Mouse (Mus musculus) liver, embryonic 18 days (tissue): ENCODE data around the gene Arl11. TPM values are rescaled to one million over a fixed set of nuclear protein-coding genes. Genes with fewer than 3 reads are reported as not detected.

Experiments used
- polyA plus RNA-seq: library from polyadenylated mRNA; depleted of rRNA; stranded (reverse); fragments of >200 nt; gene quantifications from 2 replicates; pipeline ENCODE4 v1.2.3, GENCODE M21; 2012; rRNA removed

Arl11 gene
- 3.3 and 3.5 TPM in 2 replicates for polyA plus RNA-seq

GRCm38 (mm10) chr14:61309593-61309992 lies at the start of gene Arl11:
Gene Arl11 (plus strand): TSS chr14:61309753.

GRCm38 (mm10) chr14:61360131-61360980 lies 50.8 kb downstream of the Arl11 start, which contains the start of gene Ebpl:
Gene Ebpl (minus strand): TSS chr14:61360439.

Other genes with a start within 250 kb of the Arl11 start
- 0.88 and 0.95 TPM in 2 replicates for gene Sacs, start 171.3 kb upstream of the Arl11 start, polyA plus RNA-seq
- gene Sgcg, start 51.3 kb upstream of the Arl11 start, polyA plus RNA-seq: 0.02 and 0.06 TPM in 2 replicates
- 2.1 and 3.3 TPM in 2 replicates for gene Ebpl, start 50.7 kb downstream of the Arl11 start, polyA plus RNA-seq
- gene Kpna3, start 130.1 kb downstream of the Arl11 start, polyA plus RNA-seq: 8.5 and 9.0 TPM in 2 replicates
- 4.2 TPM in 2 replicates for gene Spryd7, start 247.1 kb downstream of the Arl11 start, polyA plus RNA-seq